Mouse (Mus musculus) midbrain, embryonic 15.5 days (tissue): ENCODE measurements at regions not wholly inside any gene's neighbourhood (a gene's known extent, or its start where the extent isn't known, plus 50 kb on each side); places are given as distances from the start of the nearest gene placed in this dataset.
A peak's percentile ranks its signal among the peaks of the same experiment; 100 is the strongest.

Experiments used
- ATAC-seq: fragments of 200-750 bp; cut with Nextera tagmentation; replicated peaks from 2 replicates; pipeline ENCODE4 v1.8.0; 2017; ENCODE audit warnings: moderate TSS enrichment
- H3K27ac ChIP-seq: fragments of 300-500 bp; sonication (generic); 2 replicates; pipeline ENCODE4 v1.5.1; 2015; ENCODE audit warnings: mild to moderate bottlenecking, inconsistent platforms
- H3K27me3 ChIP-seq: fragments of 300-500 bp; sonication (generic); replicated peaks from 2 replicates; pipeline ENCODE4 v1.6.1; 2015; ENCODE audit warnings: inconsistent platforms
- H3K36me3 ChIP-seq: fragments of 300-500 bp; sonication (generic); replicated peaks from 2 replicates; pipeline ENCODE4 v1.6.1; 2015; ENCODE audit warnings: inconsistent platforms
- H3K4me1 ChIP-seq: fragments of 300-500 bp; sonication (generic); 2 replicates; pipeline ENCODE4 v1.6.1; 2015; ENCODE audit warnings: inconsistent platforms
- H3K4me2 ChIP-seq: fragments of 300-500 bp; sonication (generic); 2 replicates; pipeline ENCODE4 v1.6.1; 2015; ENCODE audit warnings: inconsistent platforms, mild to moderate bottlenecking, moderate library complexity
- H3K4me3 ChIP-seq: fragments of 300-500 bp; sonication (generic); 2 replicates; pipeline ENCODE4 v1.5.1; 2015; ENCODE audit warnings: mild to moderate bottlenecking, inconsistent platforms
- H3K9ac ChIP-seq: fragments of 300-500 bp; sonication (generic); 2 replicates; pipeline ENCODE4 v1.6.1; 2015; ENCODE audit warnings: mild to moderate bottlenecking, inconsistent platforms
- H3K9me3 ChIP-seq: fragments of 300-500 bp; sonication (generic); 2 replicates; pipeline ENCODE4 v1.6.1; 2016; ENCODE audit warnings: inconsistent platforms
- WGBS: fragments of 180-500 bp; shearing (Covaris S2); methylation state at CpG from one replicate; pipeline ENCODE4 v1.1.7; 2015; ENCODE audit warnings: mixed read lengths; 5-methylcytosine and 5-hydroxymethylcytosine counted together

DNA sequence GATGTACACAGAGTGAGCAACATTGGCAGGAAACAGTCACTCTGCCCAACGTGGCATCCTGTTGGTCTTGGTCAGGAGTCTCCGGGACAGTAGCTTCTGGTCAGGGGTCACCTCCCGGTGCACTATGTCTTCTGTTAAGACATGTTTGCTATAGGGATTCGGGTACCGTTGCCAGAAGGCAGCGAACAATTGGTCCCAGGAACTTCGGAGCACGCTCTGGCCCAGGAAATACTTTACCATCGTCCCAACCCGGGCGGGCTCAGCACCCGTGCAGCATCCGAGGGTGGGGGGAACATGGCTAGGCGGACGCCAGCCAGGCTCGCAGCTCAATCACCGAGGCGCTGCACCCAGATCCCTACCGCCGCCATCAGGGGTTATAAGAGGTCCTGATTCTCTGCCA is 80.6 kb upstream of the Adam23 start:
- H3K9ac ChIP-seq, result no peak overlapping the region
- H3K4me1 ChIP-seq, result peaks cover 11% of the 10 kb centered on the region
- H3K27me3 ChIP-seq, result no peaks in the 10 kb centered on the region
- no peak for ATAC-seq
- no peaks in the 10 kb centered on the region for H3K36me3 ChIP-seq
- H3K4me3 ChIP-seq, result no peak overlapping the region
- H3K4me2 ChIP-seq, result no peak overlapping the region
- no peak overlapping the region for H3K27ac ChIP-seq
- H3K9me3 ChIP-seq, result no peaks in the 10 kb centered on the region
- WGBS, result 94% methylated on average over 20 of the region's 20 CpGs

- H3K9me3 ChIP-seq, result no peaks in the 10 kb centered on the region
- 14% methylated on average over 5 of the region's 5 CpGs for WGBS
- no peaks in the 10 kb centered on the region for H3K27me3 ChIP-seq
- H3K4me2 ChIP-seq, result 0 out of 2 replicates have a peak overlapping the region, but pooled peaks have one; percentile 26
- H3K9ac ChIP-seq, result no peak overlapping the region
- no peaks in the 10 kb centered on the region for H3K36me3 ChIP-seq
- peak overlapping the region; percentile 82 for H3K27ac ChIP-seq
- H3K4me3 ChIP-seq, result no peak overlapping the region
- peak; percentile 96 for ATAC-seq
- H3K4me1 ChIP-seq, result peaks cover 11% of the 10 kb centered on the region
Measured at GRCm38 (mm10) chr1:63367697-63368376, 77.9 kb upstream of the Adam23 start.

DNA sequence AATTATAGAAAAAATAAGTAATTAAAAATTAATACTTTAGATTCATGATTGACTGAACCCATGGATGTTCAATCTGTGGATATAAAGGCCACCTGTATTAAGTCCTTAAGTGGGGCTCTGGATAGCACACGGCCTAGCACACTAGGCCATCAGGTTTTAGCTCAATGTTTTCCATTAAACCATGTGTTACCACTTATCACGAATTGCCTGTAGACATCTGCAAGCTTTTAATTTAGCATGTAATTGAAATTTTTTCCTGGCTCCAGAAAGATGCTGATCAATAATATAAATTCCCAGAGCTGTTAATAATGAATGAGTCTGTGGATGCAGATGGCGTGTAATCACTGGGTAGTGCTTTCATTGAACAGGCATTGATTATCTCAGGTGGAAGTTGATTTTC is 76.8 kb upstream of the Adam23 start:
- Histone ChIP-seq H3K27me3 (no peaks in the 10 kb centered on the region), H3K4me2 (no peak overlapping the region), H3K4me1 (peaks cover 11% of the 10 kb centered on the region), H3K9me3 (no peaks in the 10 kb centered on the region), H3K36me3 (no peaks in the 10 kb centered on the region), H3K4me3 (no peak overlapping the region), H3K9ac (no peak overlapping the region), H3K27ac (no peak overlapping the region)
- WGBS, result 51% methylated on average over 3 of the region's 3 CpGs
- no peak for ATAC-seq

GRCm38 (mm10) chr1:63369561-63369960 is 76.1 kb upstream of the Adam23 start:
- H3K4me1 ChIP-seq, result peaks cover 11% of the 10 kb centered on the region
- no peak overlapping the region for H3K4me3 ChIP-seq
- H3K9ac ChIP-seq, result no peak overlapping the region
- no peaks in the 10 kb centered on the region for H3K27me3 ChIP-seq
- no peak overlapping the region for H3K27ac ChIP-seq
- H3K4me2 ChIP-seq, result no peak overlapping the region
- no peak for ATAC-seq
- no peaks in the 10 kb centered on the region for H3K9me3 ChIP-seq
- no peaks in the 10 kb centered on the region for H3K36me3 ChIP-seq

- WGBS, result 76% methylated on average over 3 of the region's 3 CpGs
- H3K4me1 ChIP-seq, result peaks cover 8% of the 10 kb centered on the region
- H3K4me2 ChIP-seq, result no peak overlapping the region
- H3K9ac ChIP-seq, result no peak overlapping the region
- ATAC-seq, result no peak
- no peaks in the 10 kb centered on the region for H3K9me3 ChIP-seq
- no peaks in the 10 kb centered on the region for H3K36me3 ChIP-seq
- no peak overlapping the region for H3K4me3 ChIP-seq
- no peak overlapping the region for H3K27ac ChIP-seq
- no peaks in the 10 kb centered on the region for H3K27me3 ChIP-seq
Measured at GRCm38 (mm10) chr1:63383110-63383509, 62.6 kb upstream of the Adam23 start.

DNA sequence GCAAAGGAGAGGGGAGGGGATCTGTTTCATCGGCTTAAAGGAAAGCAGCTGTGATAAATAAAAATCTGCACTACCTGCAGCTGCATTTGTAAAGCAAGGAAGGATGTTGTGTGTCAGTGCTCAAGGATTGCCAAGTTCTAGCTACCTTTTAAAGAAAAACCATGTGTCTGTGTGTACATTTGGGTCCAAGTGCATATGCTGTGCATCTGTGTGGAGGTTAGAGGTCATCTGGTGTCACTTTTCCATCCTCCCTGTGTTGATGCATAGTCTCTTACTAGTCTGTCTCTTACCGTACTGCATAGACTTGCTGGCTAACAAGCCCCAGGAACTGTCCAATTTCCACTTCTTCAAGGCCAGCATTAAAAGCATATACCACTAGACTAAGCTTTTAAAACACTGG is 60.6 kb upstream of the Adam23 start:
- Histone ChIP-seq H3K4me2 (no peak overlapping the region), H3K4me3 (no peak overlapping the region), H3K9ac (no peak overlapping the region), H3K9me3 (no peaks in the 10 kb centered on the region), H3K36me3 (no peaks in the 10 kb centered on the region), H3K27ac (no peak overlapping the region), H3K27me3 (no peaks in the 10 kb centered on the region), H3K4me1 (peaks cover 8% of the 10 kb centered on the region)
- WGBS, result 84% methylated on average over 2 of the region's 2 CpGs
- ATAC-seq, result no peak

DNA sequence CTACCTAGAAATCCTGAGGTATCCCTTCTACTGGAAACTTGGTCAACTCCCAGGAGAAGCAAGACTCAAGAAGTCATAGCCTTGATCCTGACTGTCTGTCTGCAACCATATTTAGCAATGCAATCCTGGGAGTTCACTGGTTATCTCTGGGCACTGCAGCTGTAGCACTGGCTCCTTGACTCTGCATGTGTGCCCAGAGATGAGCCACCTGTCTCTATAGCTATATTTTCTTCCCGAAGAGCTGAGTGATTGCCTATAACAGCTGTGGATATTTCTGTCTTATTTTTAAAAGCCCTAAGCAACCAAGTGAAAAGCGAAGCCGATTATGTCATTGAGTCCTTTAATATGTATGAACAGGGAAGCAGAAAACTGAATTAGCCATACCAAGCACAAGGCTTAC is 50.3 kb upstream of the Adam23 start:
- H3K27me3 ChIP-seq, result no peaks in the 10 kb centered on the region
- no peak overlapping the region for H3K4me3 ChIP-seq
- H3K4me2 ChIP-seq, result no peak overlapping the region
- WGBS, result 58% methylated on average over 3 of the region's 3 CpGs
- H3K9ac ChIP-seq, result no peak overlapping the region
- no peak for ATAC-seq
- H3K36me3 ChIP-seq, result no peaks in the 10 kb centered on the region
- no peak overlapping the region for H3K27ac ChIP-seq
- H3K9me3 ChIP-seq, result no peaks in the 10 kb centered on the region
- H3K4me1 ChIP-seq, result no peaks in the 10 kb centered on the region
